Mouse (Mus musculus) C2C12 (cell line): ENCODE results near the gene Ireb2.

Source experiments
- CTCF ChIP-seq: IDR thresholded peaks from one replicate; pipeline ENCODE4 v1.5.1; 2011; ENCODE audit not compliant: control insufficient read depth, insufficient read depth, insufficient read length
- MYOD1 ChIP-seq: IDR thresholded peaks from one replicate; pipeline ENCODE4 v1.6.1; 2011; ENCODE audit warnings: low read depth; ENCODE audit not compliant: control insufficient read depth, insufficient read length

- TF ChIP-seq CTCF (no peak), MYOD1 (no peak)
Measured at GRCm38 (mm10) chr9:54837835-54838234, 25.8 kb upstream of the Ireb2 start.
